Mouse (Mus musculus) CD4-positive, CD25-positive, alpha-beta regulatory T cell, adult 4 months (primary cell): ENCODE data around the gene Ddi2. TPM values are rescaled to one million over a fixed set of nuclear protein-coding genes. Genes with fewer than 3 reads are reported as not detected.
"Not testable (repeated sequence)": the region's sequence is repeated elsewhere in the genome, so short reads cannot be mapped to it uniquely, and the experiment has no call there.

Experiments used
- ATAC-seq: one replicate; pipeline ENCODE4 v1.8.0; 2017
- polyA plus RNA-seq, 2 experiments: library from polyadenylated mRNA; unstranded; fragments of 100-300 nt; shearing (Covaris generic); gene quantifications; one replicate each; pipeline ENCODE4 v1.2.1; 2017

Ddi2 gene
- polyA plus RNA-seq, result 10 to 100 TPM; 19.1 to 20.7 TPM

- peak; percentile 87 for ATAC-seq
Measured at GRCm38 (mm10) chr4:141722731-141723672, at the start of gene Ddi2. Ddi2 (minus strand) TSS chr4:141723419.

GRCm38 (mm10) chr4:141773019-141773418, 49.8 kb upstream of the Ddi2 start:
- ATAC-seq, result not testable (repeated sequence)

- no peak for ATAC-seq
Measured at GRCm38 (mm10) chr4:141771823-141772222, 48.6 kb upstream of the Ddi2 start.

- no peak for ATAC-seq
Measured at GRCm38 (mm10) chr4:141769501-141770160, 46.4 kb upstream of the Ddi2 start.

GRCm38 (mm10) chr4:141767353-141768036, 44.3 kb upstream of the Ddi2 start:
- no peak for ATAC-seq

- ATAC-seq, result no peak
Measured at GRCm38 (mm10) chr4:141766668-141767352, 43.6 kb upstream of the Ddi2 start.

- ATAC-seq, result no peak
Measured at GRCm38 (mm10) chr4:141766316-141766667, 43.1 kb upstream of the Ddi2 start.

- no peak for ATAC-seq
Measured at GRCm38 (mm10) chr4:141765008-141765407, 41.8 kb upstream of the Ddi2 start.

- ATAC-seq, result no peak
Measured at GRCm38 (mm10) chr4:141763476-141763875, 40.3 kb upstream of the Ddi2 start.

- ATAC-seq, result no peak
Measured at GRCm38 (mm10) chr4:141762102-141762598, 38.9 kb upstream of the Ddi2 start.

GRCm38 (mm10) chr4:141760942-141761341, 37.7 kb upstream of the Ddi2 start:
- ATAC-seq, result no peak

- no peak for ATAC-seq
Measured at GRCm38 (mm10) chr4:141758874-141759542, 35.8 kb upstream of the Ddi2 start.

GRCm38 (mm10) chr4:141757124-141757523, 33.9 kb upstream of the Ddi2 start:
- ATAC-seq, result no peak

GRCm38 (mm10) chr4:141755375-141755930, 32.2 kb upstream of the Ddi2 start:
- ATAC-seq, result no peak

- ATAC-seq, result no peak
Measured at GRCm38 (mm10) chr4:141752076-141752421, 28.8 kb upstream of the Ddi2 start.

GRCm38 (mm10) chr4:141751419-141752075, 28.3 kb upstream of the Ddi2 start:
- no peak for ATAC-seq

GRCm38 (mm10) chr4:141750826-141751225, 27.6 kb upstream of the Ddi2 start:
- no peak for ATAC-seq

GRCm38 (mm10) chr4:141749557-141749956, 26.3 kb upstream of the Ddi2 start:
- no peak for ATAC-seq

- ATAC-seq, result no peak
Measured at GRCm38 (mm10) chr4:141746578-141747346, 23.5 kb upstream of the Ddi2 start, which contains the start of gene Agmat. Agmat (plus strand) TSS chr4:141746672.

- ATAC-seq, result no peak
Measured at GRCm38 (mm10) chr4:141742381-141742780, 19.2 kb upstream of the Ddi2 start.
